Mouse (Mus musculus) cortical plate, adult 2 months (tissue): ENCODE data around the gene Slc2a5.

ENCODE experiments used
- CTCF ChIP-seq: fragments of 200-500 bp; IDR thresholded peaks from 2 replicates; pipeline ENCODE4 v1.5.1; 2011; ENCODE audit warnings: mild to moderate bottlenecking, control low read depth, low read length; ENCODE audit not compliant: insufficient read depth; ENCODE audit errors: extremely low read depth
- POLR2A ChIP-seq: fragments of 200-500 bp; IDR thresholded peaks from 2 replicates; pipeline ENCODE4 v1.6.1; 2011; ENCODE audit warnings: mild to moderate bottlenecking, low read length, control low read depth; ENCODE audit not compliant: insufficient read depth; ENCODE audit errors: extremely low read depth

DNA sequence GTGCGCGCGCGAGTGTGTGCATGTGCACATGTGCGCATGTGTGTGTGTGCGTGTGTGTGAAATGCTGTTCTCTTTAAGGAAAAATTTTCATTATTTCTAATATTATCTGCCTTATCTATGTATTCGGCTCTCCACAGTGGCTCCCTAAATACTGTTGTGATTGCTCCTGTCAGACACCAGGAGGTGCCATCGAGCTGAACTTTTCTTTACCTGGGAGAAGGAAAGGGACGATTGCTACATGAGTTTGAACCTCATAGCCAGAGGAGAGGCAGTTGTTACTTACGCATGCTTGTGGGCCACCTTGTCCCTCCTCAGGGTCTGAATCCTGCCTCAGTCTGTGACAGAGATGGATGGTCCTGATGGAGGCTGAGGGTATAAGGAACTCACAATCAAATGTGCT lies 54.2 kb downstream of the Slc2a5 start:
- peak; percentile 75 for TF ChIP-seq CTCF
- TF ChIP-seq POLR2A, result no peak
